Mouse (Mus musculus) bone marrow, adult 2 months (tissue): ENCODE measurements around the gene Gm19426.

Experiments
- CTCF ChIP-seq: fragments of 200-500 bp; IDR thresholded peaks from 2 replicates; pipeline ENCODE4 v1.5.1; 2011; ENCODE audit warnings: low read length, control low read depth; ENCODE audit not compliant: control insufficient read depth, insufficient read depth
- POLR2A ChIP-seq: fragments of 200-500 bp; IDR thresholded peaks from 2 replicates; pipeline ENCODE4 v1.6.1; 2011; ENCODE audit warnings: low read depth, mild to moderate bottlenecking, control low read depth, low read length, borderline replicate concordance; ENCODE audit not compliant: control insufficient read depth

DNA sequence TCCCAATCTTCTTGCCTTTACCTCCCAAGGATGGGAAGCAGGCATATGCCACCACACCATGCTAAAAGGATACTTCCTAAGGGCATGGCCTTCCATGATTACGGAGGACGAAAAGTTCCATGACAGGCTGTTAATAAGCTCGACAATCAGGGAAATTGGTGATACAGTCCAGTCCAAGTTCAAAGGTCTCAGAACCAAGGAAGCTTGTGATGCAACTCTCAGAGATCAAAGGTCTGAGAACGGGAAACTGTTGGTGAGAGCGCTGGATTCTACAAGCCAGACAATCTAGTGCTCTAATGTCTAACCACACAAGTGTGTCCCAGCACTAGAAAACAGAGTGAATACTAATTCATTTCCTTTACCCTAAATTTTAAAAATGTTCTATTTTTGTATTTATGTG is 12.8 kb upstream of the Gm19426 start:
- TF ChIP-seq CTCF (no peak), POLR2A (no peak)
